Mouse (Mus musculus) monocyte, adult 2 months (primary cell): Measurements from ENCODE around the gene Arhgef40.
"Not testable (repeated sequence)": the region's sequence is repeated elsewhere in the genome, so short reads cannot be mapped to it uniquely, and the experiment has no call there.

Source experiments
- DNase-seq, 2 experiments: peaks; one replicate each; pipeline ENCODE4 v3.0.0; 2022; ENCODE audit warnings: low spot score in 2 of 2, low read depth in 1 of 2

Arhgef40 gene

DNA sequence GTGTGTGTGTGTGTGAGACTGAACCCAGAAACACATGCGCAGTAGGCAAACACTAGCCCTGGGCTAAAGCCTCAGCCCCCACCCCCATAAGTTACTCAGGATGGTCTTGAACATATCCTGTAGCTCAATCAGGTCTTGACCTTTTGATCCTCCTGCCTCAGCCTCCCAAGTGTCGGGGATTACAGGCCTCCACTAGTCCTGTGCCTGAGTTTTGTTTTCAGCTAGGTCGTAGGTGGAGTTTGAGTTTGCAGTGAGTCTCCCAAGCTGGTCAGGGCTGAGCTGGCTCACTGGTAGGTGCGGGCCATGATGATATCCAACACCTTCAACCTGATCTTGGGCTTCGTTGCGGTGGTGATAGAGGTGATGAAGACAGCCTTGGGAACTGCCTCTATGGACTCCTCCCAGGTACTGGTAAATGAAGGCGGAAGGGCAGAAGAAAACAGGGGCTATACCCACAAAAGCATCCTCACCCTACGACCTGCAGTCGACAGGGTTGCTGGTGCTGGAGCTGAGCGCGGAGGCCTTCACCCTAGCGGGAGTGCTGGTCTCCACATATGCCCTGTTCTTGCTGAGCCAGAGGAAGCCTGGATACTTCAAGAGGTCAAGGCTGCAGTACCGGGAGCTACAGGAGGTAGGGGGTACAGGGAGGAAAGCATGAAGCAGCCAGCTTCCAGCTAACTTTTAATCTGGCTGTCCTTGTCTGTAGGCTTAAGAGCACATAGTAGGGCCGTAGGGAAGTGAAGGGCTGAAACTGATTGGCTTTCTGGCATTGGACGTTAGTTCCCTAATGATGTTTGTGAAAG is 33.9 kb downstream of the Arhgef40 start:
- DNase-seq: no peak

DNA sequence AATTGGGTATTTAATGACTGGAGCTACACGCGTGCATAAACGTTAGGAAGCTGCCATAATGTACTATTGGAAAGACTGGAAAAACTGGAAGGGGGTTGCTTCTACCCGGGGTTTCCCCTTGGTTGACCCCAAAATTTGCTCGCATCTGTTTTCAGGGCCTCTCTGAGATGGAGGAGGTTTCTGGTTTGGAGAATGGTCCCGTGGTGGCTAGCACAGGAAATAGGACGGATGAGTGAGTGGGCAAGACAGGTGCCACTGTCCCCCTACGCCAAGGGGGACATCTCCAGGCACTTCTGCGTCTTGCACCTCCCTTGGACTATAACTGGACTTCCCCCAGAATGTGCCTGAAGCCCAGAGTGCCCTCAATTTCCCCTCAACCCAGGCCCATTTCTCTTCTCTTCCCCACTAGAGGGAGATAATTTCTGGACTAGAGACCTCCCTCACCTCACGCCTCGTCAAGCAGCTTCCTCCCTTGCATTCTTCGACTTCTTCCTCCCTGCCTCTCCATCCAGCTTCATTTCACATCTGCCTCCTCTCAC is 34.6 kb downstream of the Arhgef40 start:
- DNase-seq: no peak

GRCm38 (mm10) chr14:52019590-52020340 is 35.2 kb downstream of the Arhgef40 start:
- DNase-seq: peak; percentile 93 to 95

- DNase-seq: no peak
Observed at GRCm38 (mm10) chr14:52020486-52021137, 36.1 kb downstream of the Arhgef40 start, which contains the start of gene Zfp219. Gene Zfp219 (minus strand): TSS chr14:52020733.

DNA sequence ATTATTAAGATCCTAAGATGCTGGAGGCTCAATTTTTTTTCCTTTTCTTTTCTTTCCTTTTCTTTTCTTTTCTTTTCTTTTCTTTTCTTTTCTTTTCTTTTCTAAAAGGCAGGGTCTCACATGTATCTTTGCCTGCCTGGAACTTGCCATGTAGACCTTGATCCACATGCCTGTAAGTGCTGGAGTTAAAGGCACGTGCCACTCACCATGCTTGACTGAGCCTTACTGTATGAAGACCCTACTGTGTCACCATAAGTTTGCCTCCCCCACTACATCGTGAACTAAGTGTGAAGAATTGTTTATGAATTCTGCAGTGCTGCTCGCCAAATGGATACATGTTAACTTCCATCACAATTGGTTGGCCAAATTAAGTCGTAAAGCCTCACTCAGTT is 36.6 kb downstream of the Arhgef40 start:
- DNase-seq: no peak

DNA sequence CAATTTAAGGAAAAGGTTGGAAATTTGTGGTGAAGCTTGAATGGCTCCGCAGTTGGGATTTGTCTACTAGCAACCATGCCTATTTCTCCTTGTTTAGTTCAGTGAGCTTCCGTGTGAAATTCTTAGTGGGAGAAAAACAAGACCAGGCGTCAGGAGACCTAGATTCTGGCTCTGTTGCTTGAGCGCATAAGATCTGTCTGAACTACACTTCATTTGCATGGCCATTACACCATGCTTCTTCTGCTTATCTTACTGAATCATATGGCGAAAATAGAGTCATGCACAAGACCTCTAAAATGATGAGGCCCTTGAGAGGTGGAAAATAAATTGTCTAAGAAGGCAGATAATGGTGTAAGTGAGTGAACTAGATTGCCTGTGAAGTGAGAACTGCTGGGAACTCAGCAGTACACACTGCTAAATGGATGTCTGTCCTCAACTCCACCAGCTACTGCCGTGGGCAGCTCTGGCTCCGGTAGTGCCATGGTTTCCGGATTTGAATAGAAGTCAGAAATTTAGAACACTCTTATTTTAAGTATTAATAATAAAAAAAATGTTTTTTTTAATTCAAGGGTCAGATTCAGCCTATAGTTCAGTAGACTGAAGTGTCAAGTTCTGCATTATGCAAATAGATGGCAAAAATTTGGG is 37.2 kb downstream of the Arhgef40 start:
- DNase-seq: no peak

DNA sequence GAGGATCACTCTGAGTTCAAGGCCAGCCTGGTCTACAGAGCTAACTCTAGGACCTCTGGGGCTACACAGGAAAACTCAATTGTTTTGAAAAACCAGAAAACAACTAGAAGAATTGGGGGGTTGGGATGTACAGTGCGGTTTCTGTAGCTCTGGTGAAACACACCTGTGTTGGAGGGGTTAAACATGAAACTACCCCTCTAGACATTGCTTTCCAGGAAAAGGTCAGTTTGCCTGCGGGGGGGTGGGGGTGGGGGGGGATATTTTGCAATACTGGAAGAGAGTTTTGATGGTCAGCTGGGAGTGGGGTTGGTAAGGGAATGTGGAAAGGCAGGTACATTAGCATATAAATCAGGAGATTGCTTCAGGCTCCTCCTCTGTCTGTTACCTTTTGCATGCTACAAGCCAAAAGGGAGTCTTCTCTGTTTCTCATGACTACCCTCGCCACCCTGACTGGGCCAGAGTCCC is 37.8 kb downstream of the Arhgef40 start:
- no peak for DNase-seq

DNA sequence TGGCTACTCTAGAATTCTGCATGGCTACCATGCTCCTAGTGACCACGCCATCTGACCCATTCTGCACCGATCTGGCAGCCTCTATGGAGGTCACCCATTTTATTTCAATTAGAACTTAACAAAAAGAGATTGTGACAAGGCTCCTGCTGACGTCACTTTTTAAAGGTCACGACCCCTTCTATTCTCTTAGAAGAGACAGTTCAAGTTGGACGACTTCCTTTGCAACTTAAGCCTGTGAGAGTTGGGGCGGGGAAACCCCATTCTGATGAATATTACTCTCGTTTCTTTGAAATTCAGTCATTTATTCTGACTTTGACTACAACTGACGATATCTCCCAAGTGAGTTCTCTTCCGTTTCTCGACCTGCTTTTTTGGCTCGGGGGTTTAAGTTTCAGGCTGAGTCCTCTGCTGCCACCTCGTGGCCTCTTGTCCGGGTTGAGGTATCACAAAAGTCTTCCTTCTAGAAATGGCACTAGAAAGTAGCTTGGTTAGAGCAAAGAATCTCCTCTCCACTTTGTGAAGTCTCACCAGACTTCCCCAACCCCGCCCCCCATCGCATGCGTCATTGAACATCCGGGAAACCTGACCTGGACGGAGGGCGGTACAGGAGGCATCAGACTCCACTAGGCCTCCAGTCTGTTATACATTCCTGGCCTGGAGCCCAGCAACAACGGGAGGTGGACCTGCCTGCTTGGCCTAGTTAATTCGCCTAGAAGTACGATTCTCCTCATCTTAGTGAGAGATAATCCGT is 38.4 kb downstream of the Arhgef40 start:
- peak; percentile 40 to 74 for DNase-seq

DNA sequence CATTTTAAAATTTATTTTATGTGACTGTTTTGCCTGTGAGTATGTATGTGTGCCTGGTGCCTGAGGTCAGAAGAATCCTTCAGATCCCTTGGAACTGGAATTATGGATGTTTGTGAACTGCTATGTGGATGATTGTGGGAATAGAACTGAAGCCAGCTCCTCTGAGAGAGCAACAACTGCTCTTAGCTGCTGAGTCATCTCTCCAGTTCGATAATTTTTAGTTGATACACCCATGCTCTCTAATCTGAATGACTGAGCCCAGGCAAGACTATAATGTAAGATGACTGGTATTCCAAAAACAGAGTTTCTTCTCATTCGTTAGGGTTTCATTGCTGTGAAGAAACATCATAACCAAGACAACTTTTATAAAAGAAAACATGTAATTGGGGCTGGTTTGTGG is 39.6 kb downstream of the Arhgef40 start:
- DNase-seq: no peak

DNA sequence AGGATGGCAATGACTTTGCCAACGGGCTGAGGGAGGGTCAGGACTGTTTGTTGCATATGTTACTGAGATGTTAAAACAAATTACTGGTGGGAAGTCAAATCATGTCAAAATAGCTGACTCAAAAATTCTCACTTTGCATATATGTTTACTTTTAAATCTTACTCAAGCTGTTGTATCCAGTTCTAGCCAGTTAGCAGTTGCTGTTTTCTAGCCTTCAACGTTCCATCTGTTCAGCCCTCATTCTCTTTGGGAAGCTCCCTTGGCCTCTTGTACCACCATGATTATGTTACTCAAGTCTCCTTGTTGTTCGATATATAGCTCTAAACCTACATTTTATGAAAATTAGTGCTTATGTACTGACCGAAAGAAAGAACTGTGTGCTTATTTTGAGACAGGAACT is 41.8 kb downstream of the Arhgef40 start:
- DNase-seq: no peak

DNA sequence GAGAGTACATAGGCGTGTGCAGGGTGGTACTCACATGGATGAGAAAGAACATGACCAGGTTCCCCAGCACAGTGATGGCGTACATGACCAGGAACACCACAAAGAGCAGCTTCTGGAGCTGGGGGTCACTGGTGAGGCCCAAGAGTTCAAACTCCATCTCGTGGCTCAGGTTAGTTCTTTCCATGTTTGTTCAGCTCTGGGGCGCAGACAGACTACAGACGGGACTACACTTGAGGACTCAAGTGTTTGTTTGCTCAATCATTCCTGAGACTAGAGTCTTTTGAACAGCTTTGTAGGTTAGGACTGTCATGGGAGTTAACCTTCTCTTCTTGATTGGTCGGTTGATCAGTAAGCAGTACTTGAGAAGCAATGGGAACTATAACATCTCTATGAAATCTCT is 51.4 kb downstream of the Arhgef40 start:
- no peak for DNase-seq

DNA sequence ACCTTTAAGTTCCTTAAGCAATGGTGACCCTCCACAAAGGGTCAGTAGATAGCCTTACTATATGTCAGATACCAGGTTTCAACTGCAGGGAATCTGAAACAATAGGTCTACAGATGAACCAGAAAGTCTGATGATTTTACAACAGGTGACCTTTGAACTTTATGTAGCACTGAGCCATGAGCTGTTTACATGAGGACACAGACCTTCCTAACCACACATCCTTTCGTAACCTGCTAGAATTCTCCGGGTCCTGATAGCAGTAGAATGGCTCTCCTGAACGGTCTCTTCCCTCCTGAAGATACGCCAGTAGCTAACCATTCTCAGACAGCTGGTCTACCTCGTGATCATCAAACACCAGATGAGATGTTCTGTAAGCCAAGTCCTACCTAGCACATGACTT is 54.8 kb downstream of the Arhgef40 start:
- DNase-seq: no peak

GRCm38 (mm10) chr14:52042359-52042758 is 57.8 kb downstream of the Arhgef40 start, which contains the start of gene Olfr221:
Gene Olfr221 (minus strand): TSS chr14:52042459.
- DNase-seq: not testable (repeated sequence)

GRCm38 (mm10) chr14:52043446-52043845 is 58.9 kb downstream of the Arhgef40 start:
- DNase-seq: no peak

DNA sequence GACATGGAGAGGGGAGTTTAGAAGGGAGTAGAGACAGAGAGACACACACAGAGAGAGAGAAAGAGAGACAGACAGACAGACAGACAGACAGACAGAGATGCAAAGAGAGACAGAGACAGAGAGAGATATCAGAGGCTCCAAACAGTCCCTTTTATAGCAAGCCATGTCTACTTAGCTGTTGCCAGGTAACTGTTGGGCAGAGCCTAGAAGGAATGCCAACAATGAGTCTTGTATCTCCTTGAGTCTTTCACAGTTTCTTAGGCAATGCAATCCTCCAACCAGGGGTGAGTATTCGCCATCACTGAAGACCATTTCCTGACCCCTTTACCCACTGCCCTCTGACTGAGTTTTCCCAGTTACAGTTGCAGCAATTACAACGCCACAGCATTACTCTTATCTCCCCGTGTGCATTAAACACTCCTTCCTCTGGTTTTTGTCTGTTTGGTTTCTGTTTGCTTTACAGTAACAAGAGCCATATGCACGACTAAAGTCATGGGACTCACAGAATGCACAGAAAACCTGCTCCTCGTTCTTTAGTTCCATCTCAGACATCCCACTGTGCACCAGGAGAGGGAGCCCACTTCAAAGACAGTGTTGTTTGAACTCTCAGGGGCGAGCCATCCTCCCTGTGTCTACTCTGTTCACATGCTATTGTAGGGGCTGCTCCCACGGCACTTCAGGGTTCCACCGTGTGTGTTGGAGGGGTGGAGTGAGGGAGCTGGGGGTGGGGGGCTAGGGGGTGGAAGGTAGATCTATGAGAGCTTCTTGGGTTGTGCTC is 60.6 kb downstream of the Arhgef40 start:
- DNase-seq: no peak

DNA sequence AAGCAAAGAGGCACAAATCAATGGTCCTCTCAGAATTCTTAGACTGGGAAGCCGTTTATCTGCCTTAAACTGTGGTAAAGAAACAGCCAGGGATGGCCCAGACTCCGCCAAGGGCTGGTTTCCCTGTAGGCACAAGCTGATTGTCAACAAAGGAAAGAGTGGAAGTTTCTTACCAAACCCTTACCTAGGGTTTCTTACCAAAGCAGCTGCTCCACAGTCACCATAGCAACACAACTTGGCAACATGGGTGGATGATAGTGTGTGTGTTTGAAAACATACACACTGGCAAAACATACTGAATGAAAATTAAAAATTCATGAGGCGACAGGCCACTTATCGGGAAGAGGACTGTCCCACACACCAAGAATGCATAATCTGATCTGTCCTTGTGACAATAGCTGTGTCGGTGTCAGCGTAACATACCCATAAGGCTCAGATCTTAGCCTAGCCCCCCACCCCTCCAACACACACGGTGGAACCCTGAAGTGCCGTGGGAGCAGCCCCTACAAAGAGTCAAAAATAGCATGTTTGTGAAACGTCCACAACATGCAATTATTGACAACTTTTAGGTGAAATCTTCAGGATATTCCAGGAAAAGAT is 61.5 kb downstream of the Arhgef40 start:
- no peak for DNase-seq

- DNase-seq: not testable (repeated sequence)
Observed at GRCm38 (mm10) chr14:52052720-52053119, 68.2 kb downstream of the Arhgef40 start.
